Comparison of ENCODE assay signal across 18 mouse cellular contexts in genomic region chr3:51002662-51003061, GRCm38 (mm10).
A peak's percentile ranks its signal among the peaks of the same experiment; 100 is the strongest.
DNase-seq lines count a peak whose midpoint lies in the region; ATAC-seq and TF ChIP-seq lines count a peak whose summit lies in the region.
"Had no signal": no experiment of that assay in that cellular context is flagged by ENCODE, and none has a peak within 500 bp of the region (broad histone marks: within the 10 kb centered on the region; RNA-seq: fewer than 3 reads in every experiment).

No protein-coding gene starts in this region.

- peaks cover 4% of the 10 kb centered on the region; the same call in 1 of the 2 replicates for H3K4me1 ChIP-seq in forebrain, embryonic 11.5 days (replicated peaks; ENCODE audit: control insufficient read depth, insufficient read depth, low read length)
- no peaks in the 10 kb centered on the region for H3K4me1 ChIP-seq in forebrain, postnatal 0 days (ENCODE audit: insufficient read depth)
- peaks cover 4% of the 10 kb centered on the region; the same call in 1 of the 2 replicates for H3K4me1 ChIP-seq in hindbrain, embryonic 16.5 days (ENCODE audit: control insufficient read depth, insufficient read depth, low read depth, low read length)
- H3K4me1 ChIP-seq in liver, embryonic 12.5 days: no peaks in the 10 kb centered on the region
- H3K4me1 ChIP-seq: heart, embryonic 15.5 days; liver, embryonic 15.5 days; megakaryocyte, embryonic 14.5 days had no signal

- 36% methylated on average over 6 of the region's 6 CpGs for WGBS in forebrain, embryonic 11.5 days
- WGBS in forebrain, postnatal 0 days: 42% methylated on average over 6 of the region's 6 CpGs
- 41% methylated on average over 6 of the region's 6 CpGs for WGBS in hindbrain, embryonic 16.5 days
- WGBS in liver, embryonic 12.5 days (ENCODE audit: insufficient replicate concordance): 58% methylated on average over 6 of the region's 6 CpGs

- H3K9ac ChIP-seq in forebrain, embryonic 11.5 days (ENCODE audit: low read length): no peak overlapping the region
- no peak overlapping the region for H3K9ac ChIP-seq in forebrain, postnatal 0 days
- H3K9ac ChIP-seq in hindbrain, embryonic 16.5 days (ENCODE audit: low read depth, low read length): no peak overlapping the region
- no peak overlapping the region for H3K9ac ChIP-seq in liver, embryonic 12.5 days
- H3K9ac ChIP-seq: heart, embryonic 15.5 days; liver, embryonic 15.5 days had no signal

- no peak overlapping the region for H3K4me2 ChIP-seq in forebrain, embryonic 11.5 days (ENCODE audit: low read depth, low read length, severe bottlenecking)
- no peak overlapping the region for H3K4me2 ChIP-seq in forebrain, postnatal 0 days (ENCODE audit: low read depth)
- H3K4me2 ChIP-seq in hindbrain, embryonic 16.5 days (ENCODE audit: low read length): no peak overlapping the region
- no peak overlapping the region for H3K4me2 ChIP-seq in liver, embryonic 12.5 days
- H3K4me2 ChIP-seq: heart, embryonic 15.5 days; liver, embryonic 15.5 days had no signal

- peak; percentile 65; the same call in 1 of the 2 replicates for ATAC-seq in forebrain, embryonic 11.5 days (replicated peaks; ENCODE audit: low FRiP score)
- ATAC-seq in forebrain, postnatal 0 days: no peak
- peak; percentile 57; the same call in 1 of the 2 replicates for ATAC-seq in hindbrain, embryonic 16.5 days
- ATAC-seq in liver, embryonic 12.5 days: no peak

- no peaks in the 10 kb centered on the region for H3K27me3 ChIP-seq in forebrain, embryonic 11.5 days (ENCODE audit: control insufficient read depth, insufficient read depth, low read length)
- no peaks in the 10 kb centered on the region for H3K27me3 ChIP-seq in forebrain, postnatal 0 days (ENCODE audit: insufficient read depth, low read length)
- H3K27me3 ChIP-seq in hindbrain, embryonic 16.5 days (replicated peaks; ENCODE audit: control insufficient read depth, insufficient read depth, low read length): no peaks in the 10 kb centered on the region
- H3K27me3 ChIP-seq in liver, embryonic 12.5 days (replicated peaks): no peaks in the 10 kb centered on the region
- H3K27me3 ChIP-seq: heart, embryonic 15.5 days; liver, embryonic 15.5 days had no signal

- no peak overlapping the region for H3K4me3 ChIP-seq in forebrain, embryonic 11.5 days (ENCODE audit: low read depth, low read length)
- no peak overlapping the region for H3K4me3 ChIP-seq in forebrain, postnatal 0 days (ENCODE audit: low read depth, low read length)
- no peak overlapping the region for H3K4me3 ChIP-seq in hindbrain, embryonic 16.5 days (ENCODE audit: low read length)
- H3K4me3 ChIP-seq in liver, embryonic 12.5 days: no peak overlapping the region
- H3K4me3 ChIP-seq: heart, adult 2 months; heart, embryonic 15.5 days; layer of hippocampus, adult 2 months; liver, embryonic 15.5 days; megakaryocyte, embryonic 14.5 days had no signal

- H3K27ac ChIP-seq in forebrain, embryonic 11.5 days (ENCODE audit: low read depth, low read length): no peak overlapping the region
- no peak overlapping the region for H3K27ac ChIP-seq in forebrain, postnatal 0 days (ENCODE audit: low read depth, low read length)
- H3K27ac ChIP-seq in hindbrain, embryonic 16.5 days (ENCODE audit: low read depth, low read length): no peak overlapping the region
- no peak overlapping the region for H3K27ac ChIP-seq in liver, embryonic 12.5 days
- H3K27ac ChIP-seq: heart, adult 2 months; heart, embryonic 15.5 days; layer of hippocampus, adult 2 months; liver, embryonic 15.5 days had no signal

- no peak for DNase-seq in forebrain, embryonic 11.5 days (ENCODE audit: low spot score)
- no peak for DNase-seq in forebrain, postnatal 0 days
- peak; percentile 16 for DNase-seq in urinary bladder, postnatal 14 days (ENCODE audit: low spot score)
- DNase-seq in urinary bladder, postnatal 10 days (ENCODE audit: low spot score): no peak
- no peak for DNase-seq in layer of hippocampus, postnatal 10 days (ENCODE audit: low spot score in 2 of 2)
- DNase-seq: gastrocnemius, postnatal 10 days; heart, adult 2 months; kidney, adult 11 months; kidney, postnatal 10 days; lung, postnatal 10 days; spleen, adult 18-20 months; thymus, adult 18-20 months had no signal

- H3K9me3 ChIP-seq in forebrain, embryonic 11.5 days (ENCODE audit: control insufficient read depth, low read length): no peaks in the 10 kb centered on the region
- H3K9me3 ChIP-seq in forebrain, postnatal 0 days (ENCODE audit: low read length): no peaks in the 10 kb centered on the region
- no peaks in the 10 kb centered on the region for H3K9me3 ChIP-seq in hindbrain, embryonic 16.5 days (ENCODE audit: control insufficient read depth, low read length)
- no peaks in the 10 kb centered on the region for H3K9me3 ChIP-seq in liver, embryonic 12.5 days (replicated peaks)
- H3K9me3 ChIP-seq: heart, embryonic 15.5 days; liver, embryonic 15.5 days; megakaryocyte, embryonic 14.5 days had no signal

- H3K36me3 ChIP-seq in forebrain, embryonic 11.5 days (ENCODE audit: control insufficient read depth, insufficient read depth, low read length): no peaks in the 10 kb centered on the region
- H3K36me3 ChIP-seq in forebrain, postnatal 0 days (ENCODE audit: insufficient read depth): no peaks in the 10 kb centered on the region
- no peaks in the 10 kb centered on the region for H3K36me3 ChIP-seq in hindbrain, embryonic 16.5 days (ENCODE audit: control insufficient read depth, insufficient read depth, low read length)
- H3K36me3 ChIP-seq in liver, embryonic 12.5 days: no peaks in the 10 kb centered on the region
- H3K36me3 ChIP-seq: heart, embryonic 15.5 days; liver, embryonic 15.5 days had no signal

- no peak for TF ChIP-seq CTCF in forebrain, postnatal 0 days (IDR thresholded peaks at IDR 0.05; ENCODE audit: low read depth)

Comparison
In these comparisons a context has a peak if more than half of its experiments do, and no peak if none do; other contexts are left out.
1. ATAC-seq: peak in forebrain, embryonic 11.5 days (single experiment) and hindbrain, embryonic 16.5 days (single experiment); none in forebrain, postnatal 0 days (single experiment) and liver, embryonic 12.5 days (single experiment).